Mouse (Mus musculus): ENCODE measurements around the gene Aknad1.

Gene Aknad1

GRCm38 (mm10) chr3:108751691-108752090 is 12.2 kb downstream of the Aknad1 start:
- DNase-seq (ENCODE audit: low spot score in 2 of 2), result no peak

DNA sequence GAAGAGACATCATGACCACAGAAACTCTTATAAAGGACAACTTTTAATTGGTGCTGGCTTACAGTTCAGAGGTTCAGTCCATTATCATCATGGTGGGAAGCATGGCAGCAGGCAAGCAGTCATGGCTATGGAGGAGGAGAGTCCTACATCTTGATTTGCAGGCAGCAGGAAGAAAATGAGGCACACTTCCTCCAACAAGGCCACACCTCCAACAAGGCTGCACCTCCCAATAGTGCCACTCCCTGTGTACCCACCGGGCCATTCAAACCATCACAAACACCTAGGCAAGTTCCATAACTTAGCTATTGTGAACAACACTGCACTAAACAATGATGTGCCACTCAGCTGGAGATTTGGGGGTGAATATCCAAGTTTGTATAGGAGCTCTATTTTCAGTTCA is 15.1 kb downstream of the Aknad1 start:
- DNase-seq (ENCODE audit: low spot score in 2 of 2), result no peak

DNA sequence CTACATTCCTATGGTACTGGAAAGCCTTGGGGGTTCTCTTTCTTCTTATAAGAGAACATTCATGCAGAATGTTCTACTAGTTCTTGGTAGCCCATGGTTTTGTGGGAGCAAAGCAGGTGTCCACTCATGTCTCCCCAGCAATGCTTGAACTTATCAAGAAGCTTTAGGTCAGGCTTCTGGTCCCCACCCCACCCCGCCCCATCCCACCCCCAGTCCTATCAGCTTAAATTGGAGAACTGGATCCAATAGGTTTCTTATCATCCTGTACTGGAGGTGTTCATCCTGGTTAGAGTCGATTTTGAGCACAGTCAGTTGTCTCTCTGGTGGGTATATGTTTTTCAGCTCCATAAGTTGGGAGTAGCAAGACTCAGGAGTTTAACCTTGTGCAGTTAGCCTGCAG is 16.1 kb downstream of the Aknad1 start:
- no peak for DNase-seq (ENCODE audit: low spot score in 2 of 2)

GRCm38 (mm10) chr3:108756131-108756530 is 16.7 kb downstream of the Aknad1 start:
- DNase-seq (ENCODE audit: low spot score in 2 of 2), result no peak

DNA sequence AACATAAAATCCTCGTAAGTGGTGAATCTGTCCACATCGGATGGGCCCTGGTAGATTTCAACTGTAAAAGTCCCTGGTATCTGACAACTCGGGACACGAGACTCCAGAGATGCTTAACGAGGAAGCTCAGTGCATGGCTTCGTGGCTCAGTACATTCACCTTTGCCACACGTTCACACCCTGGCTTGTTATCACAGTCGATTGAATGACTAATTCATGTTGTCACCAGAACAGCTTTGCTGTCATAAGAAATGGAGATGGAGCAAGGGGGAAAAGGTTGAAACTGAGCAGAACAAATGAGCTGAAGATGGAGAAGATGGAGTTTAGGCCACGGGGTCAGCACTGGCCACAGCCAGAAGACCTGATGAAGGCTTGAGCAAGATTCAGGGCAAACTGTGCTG is 18.1 kb downstream of the Aknad1 start:
- DNase-seq (ENCODE audit: low spot score in 2 of 2), result no peak

DNA sequence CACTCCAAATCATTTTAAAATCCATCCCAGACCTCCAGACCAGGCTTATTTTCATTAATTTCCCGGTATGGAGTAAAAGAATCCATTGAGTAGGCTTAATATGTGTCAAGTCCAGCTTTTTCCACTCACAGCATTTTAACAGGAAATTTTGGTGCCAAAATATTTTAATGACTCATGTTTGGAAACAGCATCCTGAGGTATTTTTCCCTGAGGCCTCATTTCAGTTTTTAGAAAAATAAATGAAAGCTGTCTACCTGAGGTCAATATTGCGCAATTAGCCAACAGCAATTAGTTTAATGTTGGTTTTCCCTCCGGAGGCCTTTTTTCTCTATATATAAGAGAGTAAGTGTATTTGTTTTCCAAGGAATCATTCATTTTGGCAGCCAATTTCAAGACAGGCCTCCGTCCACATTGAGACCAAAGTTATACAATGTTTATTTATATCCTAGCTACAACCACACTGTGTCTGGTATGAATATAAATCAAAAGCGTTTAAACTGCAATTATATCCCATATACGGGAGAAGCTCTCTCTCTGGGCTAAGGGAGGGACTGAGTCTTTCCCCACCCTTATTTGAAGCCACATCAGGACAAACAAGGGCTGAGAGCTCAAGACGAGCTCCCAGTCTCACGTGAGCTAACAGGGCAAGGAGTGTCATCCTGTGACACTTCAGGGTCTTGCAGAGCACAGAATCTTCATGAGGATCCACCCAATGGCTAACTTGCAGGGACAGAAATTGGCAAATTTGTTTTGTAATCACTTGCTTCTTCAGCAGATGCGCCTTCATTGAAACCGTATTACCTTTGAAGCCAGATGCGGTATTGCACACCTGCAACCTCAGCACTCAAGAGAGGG is 20.3 kb downstream of the Aknad1 start:
- peak; percentile 34 to 46 for DNase-seq (ENCODE audit: low spot score in 2 of 2)

- peak; percentile 55 to 59 for DNase-seq (ENCODE audit: low spot score in 2 of 2)
Measured at GRCm38 (mm10) chr3:108762597-108763111, 23.2 kb downstream of the Aknad1 start.

GRCm38 (mm10) chr3:108763691-108764090 is 24.2 kb downstream of the Aknad1 start:
- DNase-seq (ENCODE audit: low spot score in 2 of 2), result no peak

DNA sequence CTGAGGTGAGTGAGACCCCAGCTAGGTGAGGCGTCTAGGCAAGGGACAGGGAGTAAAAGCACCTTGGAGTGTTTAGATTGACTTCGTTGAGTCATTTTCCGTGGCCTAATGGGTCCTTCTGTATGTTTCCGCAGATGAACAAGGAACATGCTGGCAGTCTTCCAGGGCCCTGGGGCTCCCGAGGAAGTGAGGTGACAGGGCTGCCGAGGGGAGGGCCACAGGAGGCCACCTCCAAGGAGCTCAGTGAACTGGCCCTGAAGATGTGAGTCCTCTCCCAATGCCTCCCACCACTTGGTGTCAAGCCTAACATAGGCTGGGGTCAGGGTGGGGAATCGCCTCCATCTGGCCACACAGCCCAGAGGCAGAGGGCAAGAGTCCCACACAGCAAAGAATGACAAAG is 25.5 kb downstream of the Aknad1 start:
- DNase-seq (ENCODE audit: low spot score in 2 of 2), result no peak

GRCm38 (mm10) chr3:108765476-108765875 is 26.0 kb downstream of the Aknad1 start:
- no peak for DNase-seq (ENCODE audit: low spot score in 2 of 2)

DNA sequence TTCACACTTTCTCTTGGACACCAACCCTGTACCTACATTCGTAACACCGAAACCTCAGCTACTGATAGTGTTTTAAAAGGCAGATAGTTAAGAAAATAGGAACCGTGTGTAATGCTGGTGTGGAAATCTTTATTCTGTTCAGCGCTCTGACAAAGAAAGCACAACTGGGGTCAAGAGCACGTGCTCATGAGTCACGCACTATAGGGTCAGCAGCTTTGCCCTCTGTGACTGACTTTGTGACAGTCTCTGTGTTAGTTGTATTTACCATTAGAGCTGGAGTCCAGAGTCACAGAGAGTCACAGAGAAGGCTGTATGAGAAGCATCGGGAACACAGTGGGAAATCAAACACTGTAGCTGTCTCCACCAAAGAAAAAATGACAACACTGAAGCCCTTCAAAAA is 27.5 kb downstream of the Aknad1 start:
- DNase-seq (ENCODE audit: low spot score in 2 of 2), result no peak

GRCm38 (mm10) chr3:108767416-108767815 is 28.0 kb downstream of the Aknad1 start:
- DNase-seq (ENCODE audit: low spot score in 2 of 2), result peak in 1 of 2 experiments; percentile 35

- DNase-seq (ENCODE audit: low spot score in 2 of 2), result no peak
Measured at GRCm38 (mm10) chr3:108769547-108769946, 30.1 kb downstream of the Aknad1 start.

DNA sequence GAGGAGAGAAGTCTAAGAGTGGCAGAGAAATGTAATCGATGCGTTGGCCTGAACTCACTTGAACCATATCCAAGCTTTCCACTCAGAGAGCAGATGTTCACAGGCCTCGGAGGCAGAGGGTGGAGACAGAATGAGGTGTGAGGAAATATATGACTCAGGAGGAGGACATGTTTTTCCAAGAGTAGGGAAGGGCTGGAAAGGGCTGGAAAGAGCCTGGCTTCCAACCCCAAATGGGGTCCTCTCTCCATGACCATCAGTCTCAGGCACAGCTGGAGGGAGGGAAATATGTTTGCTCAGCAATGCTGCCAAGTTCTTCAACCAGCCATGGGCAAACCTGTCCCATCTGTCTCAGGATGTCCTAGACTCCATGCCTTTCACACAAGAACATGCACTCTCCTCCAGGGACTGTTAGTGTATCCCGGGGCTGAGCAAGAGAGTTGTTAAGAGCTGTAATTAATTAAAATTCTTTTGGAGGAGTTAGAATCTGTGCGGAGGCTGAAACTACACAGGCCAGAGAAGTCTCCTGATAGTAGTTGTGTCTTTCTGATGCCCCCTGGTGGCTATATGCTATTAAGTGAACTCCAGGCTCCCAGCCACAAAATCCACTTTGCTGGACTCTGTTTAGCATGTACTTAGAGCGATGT is 31.4 kb downstream of the Aknad1 start:
- DNase-seq (ENCODE audit: low spot score in 2 of 2), result peak; percentile 50 to 76

- DNase-seq (ENCODE audit: low spot score in 2 of 2), result no peak
Measured at GRCm38 (mm10) chr3:108772211-108772610, 32.8 kb downstream of the Aknad1 start.

DNA sequence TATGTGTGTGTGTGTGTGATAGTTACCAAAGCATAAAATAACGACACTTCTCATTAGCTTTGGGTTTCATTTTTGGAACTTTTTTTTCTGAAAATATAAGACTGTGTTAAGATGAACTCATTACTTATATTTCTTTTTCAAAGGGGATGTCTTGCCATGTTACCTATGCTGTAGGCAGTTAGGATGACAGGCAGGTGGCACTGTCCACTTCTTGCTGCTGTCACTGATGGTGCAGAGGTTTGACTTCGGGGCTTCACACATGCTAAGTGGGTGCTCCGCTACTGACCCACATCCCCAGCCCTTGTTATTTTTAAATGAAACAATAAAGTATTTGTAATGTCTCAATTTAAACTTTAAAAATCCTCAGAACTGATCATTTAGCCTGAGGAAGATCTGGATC is 33.4 kb downstream of the Aknad1 start:
- DNase-seq (ENCODE audit: low spot score in 2 of 2), result no peak

- DNase-seq (ENCODE audit: low spot score in 2 of 2), result no peak
Measured at GRCm38 (mm10) chr3:108778761-108779540, 39.5 kb downstream of the Aknad1 start.

GRCm38 (mm10) chr3:108781238-108781883 is 41.9 kb downstream of the Aknad1 start:
- peak; percentile 61 to 69 for DNase-seq (ENCODE audit: low spot score in 2 of 2)

DNA sequence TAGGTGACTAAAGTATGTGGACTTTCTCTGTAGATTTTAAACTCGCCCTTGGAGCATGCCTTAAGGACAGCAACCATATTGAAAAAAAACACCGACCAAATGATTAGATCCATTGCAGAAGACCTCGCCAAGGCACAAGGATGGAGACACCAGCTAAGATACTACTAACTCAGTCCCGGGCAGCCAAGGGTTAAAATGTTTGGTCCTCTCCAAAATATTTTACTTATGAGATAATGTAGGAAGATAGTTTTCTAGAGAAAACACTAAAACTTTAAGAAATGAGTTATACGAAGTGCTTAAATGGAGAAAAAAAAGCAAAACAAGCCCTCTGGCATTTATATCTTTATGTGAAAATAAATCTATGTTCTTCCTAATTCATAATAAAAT is 42.4 kb downstream of the Aknad1 start:
- DNase-seq (ENCODE audit: low spot score in 2 of 2), result no peak

- no peak for DNase-seq (ENCODE audit: low spot score in 2 of 2)
Measured at GRCm38 (mm10) chr3:108782364-108782895, 43.0 kb downstream of the Aknad1 start.

DNA sequence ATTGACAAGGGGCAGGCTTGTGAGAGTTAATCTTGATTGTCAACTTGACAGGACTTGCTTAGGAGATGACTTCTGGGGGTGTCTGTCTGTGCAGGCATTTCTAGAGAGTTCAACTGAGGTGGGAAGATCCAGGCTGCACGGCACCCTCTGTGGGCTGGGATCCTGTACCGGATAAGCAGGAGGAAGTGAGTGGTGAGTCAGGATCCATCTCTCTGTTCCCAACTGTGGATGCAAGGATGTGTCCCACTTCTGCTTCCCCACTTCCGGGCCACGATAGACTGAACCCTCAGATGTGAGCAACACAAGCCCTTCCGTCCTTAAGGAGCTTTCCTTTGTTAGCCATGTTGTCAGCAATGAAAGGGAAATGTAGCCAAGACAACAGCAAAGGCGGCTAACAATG is 47.1 kb downstream of the Aknad1 start:
- DNase-seq (ENCODE audit: low spot score in 2 of 2), result no peak
